11 mouse cellular contexts compared by ENCODE assay signal in the genomic region with DNA sequence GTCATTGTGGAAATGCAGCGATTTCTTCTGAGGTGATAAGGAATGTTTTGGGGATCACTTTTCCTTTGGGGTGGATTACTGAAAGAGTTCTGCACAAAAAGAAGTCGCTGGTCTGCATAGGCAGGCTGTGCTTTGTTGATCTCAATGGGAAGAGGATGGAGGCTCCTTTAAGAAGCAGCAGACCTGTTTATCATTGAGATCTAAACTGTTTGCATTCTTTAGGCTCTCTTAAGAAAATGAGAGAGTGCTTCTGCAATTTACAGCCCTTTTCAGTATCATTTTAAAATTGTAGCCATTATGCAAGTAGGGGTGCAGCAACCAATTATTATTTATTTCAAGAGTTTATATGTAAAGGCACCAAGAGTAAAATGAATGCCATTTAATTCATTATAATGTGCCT. TPM values are rescaled to one million over a fixed set of nuclear protein-coding genes. Genes with fewer than 3 reads are reported as not detected.
DNase-seq lines count a peak whose midpoint lies in the region; ATAC-seq and TF ChIP-seq lines count a peak whose summit lies in the region.
"Had no signal": no experiment of that assay in that cellular context is flagged by ENCODE, and none has a peak within 500 bp of the region (broad histone marks: within the 10 kb centered on the region; RNA-seq: fewer than 3 reads in every experiment).

No protein-coding gene starts in this region.

- H3K27ac ChIP-seq in embryonic facial prominence, embryonic 12.5 days, result no peak overlapping the region
- no peak overlapping the region for H3K27ac ChIP-seq in embryonic facial prominence, embryonic 10.5 days (replicated peaks)
- H3K27ac ChIP-seq in limb, embryonic 13.5 days, result no peak overlapping the region
- no peak overlapping the region for H3K27ac ChIP-seq in limb, embryonic 10.5 days
- no peak overlapping the region for H3K27ac ChIP-seq in hindbrain, embryonic 16.5 days (ENCODE audit: low read depth, low read length)

- 27% methylated on average over 2 of the region's 2 CpGs for WGBS in embryonic facial prominence, embryonic 12.5 days
- 29% methylated on average over 2 of the region's 2 CpGs for WGBS in embryonic facial prominence, embryonic 10.5 days
- 39% methylated on average over 2 of the region's 2 CpGs for WGBS in limb, embryonic 13.5 days
- 40% methylated on average over 2 of the region's 2 CpGs for WGBS in limb, embryonic 10.5 days
- 29% methylated on average over 2 of the region's 2 CpGs for WGBS in hindbrain, embryonic 16.5 days

- H3K9ac ChIP-seq in embryonic facial prominence, embryonic 12.5 days, result no peak overlapping the region
- H3K9ac ChIP-seq in limb, embryonic 13.5 days, result no peak overlapping the region
- peak overlapping the region; percentile 17; the same call in 1 of the 2 replicates for H3K9ac ChIP-seq in hindbrain, embryonic 16.5 days (ENCODE audit: low read depth, low read length)

- no peaks in the 10 kb centered on the region for H3K36me3 ChIP-seq in embryonic facial prominence, embryonic 12.5 days
- no peaks in the 10 kb centered on the region for H3K36me3 ChIP-seq in embryonic facial prominence, embryonic 10.5 days (replicated peaks)
- no peaks in the 10 kb centered on the region for H3K36me3 ChIP-seq in limb, embryonic 13.5 days
- no peaks in the 10 kb centered on the region for H3K36me3 ChIP-seq in limb, embryonic 10.5 days
- no peaks in the 10 kb centered on the region for H3K36me3 ChIP-seq in hindbrain, embryonic 16.5 days (ENCODE audit: control insufficient read depth, insufficient read depth, low read length)
- no peaks in the 10 kb centered on the region for H3K36me3 ChIP-seq in myocyte (ENCODE audit: control insufficient read depth, insufficient read depth)

- no peak overlapping the region for H3K4me3 ChIP-seq in embryonic facial prominence, embryonic 12.5 days
- H3K4me3 ChIP-seq in embryonic facial prominence, embryonic 10.5 days, result no peak overlapping the region
- 0 out of 2 replicates have a peak overlapping the region, but pooled peaks have one; percentile 0 for H3K4me3 ChIP-seq in limb, embryonic 13.5 days
- no peak overlapping the region for H3K4me3 ChIP-seq in limb, embryonic 10.5 days
- peak overlapping the region; percentile 63 for H3K4me3 ChIP-seq in hindbrain, embryonic 16.5 days (ENCODE audit: low read length)
- no peak overlapping the region for H3K4me3 ChIP-seq in myocyte

- TF ChIP-seq POLR2A in myocyte (IDR thresholded peaks at IDR 0.05; ENCODE audit: insufficient read length, low read depth), result no peak

- H3K27me3 ChIP-seq in embryonic facial prominence, embryonic 12.5 days, result no peaks in the 10 kb centered on the region
- peaks cover 92% of the 10 kb centered on the region for H3K27me3 ChIP-seq in embryonic facial prominence, embryonic 10.5 days (replicated peaks; ENCODE audit: low read depth, poor library complexity, severe bottlenecking)
- H3K27me3 ChIP-seq in limb, embryonic 13.5 days, result peaks cover 37% of the 10 kb centered on the region; the same call in 1 of the 2 replicates
- H3K27me3 ChIP-seq in limb, embryonic 10.5 days (ENCODE audit: low read depth, poor library complexity, severe bottlenecking), result peaks cover 98% of the 10 kb centered on the region
- no peaks in the 10 kb centered on the region for H3K27me3 ChIP-seq in hindbrain, embryonic 16.5 days (replicated peaks; ENCODE audit: control insufficient read depth, insufficient read depth, low read length)
- H3K27me3 ChIP-seq in myocyte (ENCODE audit: control insufficient read depth, insufficient read depth, insufficient read length), result no peaks in the 10 kb centered on the region
- H3K27me3 ChIP-seq: Patski had no signal

- H3K4me2 ChIP-seq in embryonic facial prominence, embryonic 12.5 days (replicated peaks), result peak overlapping the region; percentile 62; the same call in 1 of the 2 replicates
- peak overlapping the region; percentile 69 for H3K4me2 ChIP-seq in limb, embryonic 13.5 days (replicated peaks)
- peak overlapping the region; percentile 58 for H3K4me2 ChIP-seq in hindbrain, embryonic 16.5 days (ENCODE audit: low read length)
- H3K4me2 ChIP-seq in myocyte (ENCODE audit: low read depth), result peak overlapping the region; percentile 79

- H3ac ChIP-seq in myocyte (ENCODE audit: control insufficient read depth, insufficient read length), result no peak overlapping the region

- no peaks in the 10 kb centered on the region for H3K4me1 ChIP-seq in embryonic facial prominence, embryonic 12.5 days
- H3K4me1 ChIP-seq in embryonic facial prominence, embryonic 10.5 days, result peaks cover 4% of the 10 kb centered on the region; the same call in 1 of the 2 replicates
- H3K4me1 ChIP-seq in limb, embryonic 13.5 days, result no peaks in the 10 kb centered on the region
- H3K4me1 ChIP-seq in limb, embryonic 10.5 days, result peaks cover 5% of the 10 kb centered on the region
- peaks cover 3% of the 10 kb centered on the region; the same call in 1 of the 2 replicates for H3K4me1 ChIP-seq in hindbrain, embryonic 16.5 days (ENCODE audit: control insufficient read depth, insufficient read depth, low read depth, low read length)

- peaks cover 41% of the 10 kb centered on the region for H3K79me2 ChIP-seq in myocyte (ENCODE audit: control insufficient read depth, insufficient read depth)

- no peak for ATAC-seq in embryonic facial prominence, embryonic 12.5 days (ENCODE audit: insufficient number of reproducible peaks, insufficient read depth, low FRiP score, low TSS enrichment)
- no peak for ATAC-seq in limb, embryonic 13.5 days (ENCODE audit: low FRiP score, low read depth)
- no peak for ATAC-seq in hindbrain, embryonic 16.5 days
- no peak for ATAC-seq in activated CD4-positive, CD25-positive, alpha-beta regulatory T cell, adult 4 months
- ATAC-seq: Patski had no signal

- no peak for DNase-seq in embryonic facial prominence, embryonic 10.5 days (ENCODE audit: low spot score)
- no peak for DNase-seq in limb, embryonic 10.5 days (ENCODE audit: low spot score)
- no peak for DNase-seq in ovary, postnatal 14 days (ENCODE audit: low spot score)
- DNase-seq: embryo, embryonic 11 days; kidney, adult 2 months had no signal

- no peaks in the 10 kb centered on the region for H3K9me3 ChIP-seq in embryonic facial prominence, embryonic 12.5 days
- H3K9me3 ChIP-seq in embryonic facial prominence, embryonic 10.5 days, result no peaks in the 10 kb centered on the region
- H3K9me3 ChIP-seq in limb, embryonic 13.5 days, result no peaks in the 10 kb centered on the region
- H3K9me3 ChIP-seq in limb, embryonic 10.5 days (replicated peaks), result no peaks in the 10 kb centered on the region
- no peaks in the 10 kb centered on the region for H3K9me3 ChIP-seq in hindbrain, embryonic 16.5 days (ENCODE audit: control insufficient read depth, low read length)

TF ChIP-seq in myocyte, 11 proteins besides CTCF, POLR2A, EP300 and RAD21:
- TF ChIP-seq CEBPB (IDR thresholded peaks at IDR 0.05; ENCODE audit: insufficient read depth, poor library complexity, severe bottlenecking) (no peak), REST (IDR thresholded peaks at IDR 0.05; ENCODE audit: insufficient read depth, insufficient read length) (no peak), TCF3 (IDR thresholded peaks at IDR 0.05; ENCODE audit: insufficient read length, low read depth) (no peak), MAX (IDR thresholded peaks at IDR 0.05; ENCODE audit: low read depth) (no peak), E2F4 (IDR thresholded peaks at IDR 0.05; ENCODE audit: insufficient read depth) (no peak), MYOD1 (IDR thresholded peaks at IDR 0.05; ENCODE audit: control insufficient read depth in 1 of 3, insufficient read length in 2 of 3, low read depth in 2 of 3) (no peak)

RNA-seq across cellular contexts. Expression of gene Sh3kbp1, which starts 2.1 kb away (rescaled TPM):
- polyA plus RNA-seq in embryonic facial prominence, embryonic 12.5 days (2016; fragmentation: Nextera tagmentation; extraction: Ambion mirVana), result 33.9 and 39.9 TPM in 2 replicates
- polyA plus RNA-seq in embryonic facial prominence, embryonic 10.5 days (2016; fragmentation: Nextera tagmentation; extraction: Ambion mirVana), result 23.2 and 24.5 TPM in 2 replicates
- 29.8 and 39.0 TPM in 2 replicates for polyA plus RNA-seq in limb, embryonic 13.5 days (2015; fragmentation: Nextera tagmentation; extraction: Ambion mirVana)
- 19.1 and 22.0 TPM in 2 replicates for polyA plus RNA-seq in limb, embryonic 10.5 days (2016; fragmentation: Nextera tagmentation; extraction: Ambion mirVana)
- polyA plus RNA-seq in hindbrain, embryonic 16.5 days (2015; fragmentation: Nextera tagmentation; extraction: Ambion mirVana), result 49.6 and 50.0 TPM in 2 replicates
- 31.7 TPM for polyA plus RNA-seq in myocyte (2012; fragmentation: generic; extraction: Trizol)
- polyA plus RNA-seq in activated CD4-positive, CD25-positive, alpha-beta regulatory T cell, adult 4 months (2017; shearing (Covaris generic)), result 100 to 1,000 TPM; 230 to 269 TPM

Comparison
In these comparisons a context has a peak if more than half of its experiments do, and no peak if none do; other contexts are left out.
1. H3K4me3 ChIP-seq: peak in limb, embryonic 13.5 days (single experiment) and hindbrain, embryonic 16.5 days (single experiment); none in embryonic facial prominence, embryonic 12.5 days (single experiment), embryonic facial prominence, embryonic 10.5 days (single experiment), limb, embryonic 10.5 days (single experiment) and myocyte (single experiment).
2. Peak in every context shown above with its lines, with median percentiles within 50 percentile points of each other: H3K4me2 ChIP-seq.